Mouse (Mus musculus) E14TG2a.4 (cell line): ENCODE results near the gene Mad1l1.

ENCODE experiments used
- CTCF ChIP-seq: conservative IDR thresholded peaks from 2 replicates; pipeline ENCODE4 v1.5.1; 2014; ENCODE audit warnings: low read length
- NANOG ChIP-seq: IDR thresholded peaks from 2 replicates; pipeline ENCODE4 v1.6.1; 2014; ENCODE audit warnings: borderline replicate concordance, low read length, mixed read lengths
- POU5F1 ChIP-seq: IDR thresholded peaks from 2 replicates; pipeline ENCODE4 v1.6.1; 2014; ENCODE audit warnings: low read length, borderline replicate concordance

DNA sequence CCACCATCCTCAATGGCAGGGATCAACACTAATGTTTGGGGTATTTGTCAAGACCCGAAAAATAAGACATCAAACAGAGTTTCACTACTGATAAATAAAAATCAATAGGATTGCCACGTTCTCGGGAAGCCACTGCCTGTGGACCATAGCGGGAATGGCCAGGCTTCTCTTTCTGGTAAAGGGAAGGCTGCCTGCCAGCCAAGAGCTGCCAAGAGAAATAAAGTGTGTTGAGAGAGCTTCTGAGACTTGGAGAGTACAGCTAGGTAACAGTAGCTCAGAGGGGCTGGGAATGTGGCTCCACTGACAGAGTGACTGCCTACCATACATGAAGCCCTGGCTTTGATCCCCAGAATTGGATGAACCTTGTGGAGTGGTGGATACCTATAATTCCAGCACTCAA is 108.4 kb downstream of the Mad1l1 start:
- no peak for TF ChIP-seq CTCF
- TF ChIP-seq NANOG = no peak
- TF ChIP-seq POU5F1 = no peak
